Mouse (Mus musculus): Measurements from ENCODE around the gene Klrb1a.

DNA sequence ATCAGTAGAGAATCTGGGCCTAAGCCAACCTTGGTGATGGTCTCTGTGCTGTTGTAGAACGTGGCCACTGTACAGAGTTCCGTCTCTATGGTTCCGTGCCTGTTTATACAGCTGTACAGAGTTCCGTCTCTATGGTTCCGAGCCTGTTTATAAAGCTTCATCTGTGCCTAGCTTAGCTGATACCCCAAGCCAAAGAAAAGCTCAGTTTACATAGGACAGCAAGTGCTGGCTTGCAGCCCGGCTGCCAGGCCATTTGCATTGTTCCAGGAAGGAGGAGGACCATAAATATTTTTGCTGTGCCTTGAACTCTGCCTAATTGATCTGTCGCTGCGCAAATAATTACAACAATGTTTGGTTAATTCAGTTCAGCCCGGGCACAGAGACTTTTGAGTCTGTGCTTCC is 26.2 kb downstream of the Klrb1a start:
- TF ChIP-seq ZC3H11A (IDR thresholded peaks at IDR 0.05; ENCODE audit: borderline replicate concordance, low read depth, low read length) (no peak), CHD2 (IDR thresholded peaks at IDR 0.05; ENCODE audit: low read depth, low read length) (no peak), MAFK (IDR thresholded peaks at IDR 0.05; ENCODE audit: insufficient read depth, low read depth, low read length) (no peak), HCFC1 (IDR thresholded peaks at IDR 0.05; ENCODE audit: borderline replicate concordance, insufficient read depth, low read length) (no peak)

Data from ES-E14 (cell line).